Mouse (Mus musculus) stomach, embryonic 14.5 days (tissue): ENCODE measurements around the gene Slc35c2. TPM values are rescaled to one million over a fixed set of nuclear protein-coding genes. Genes with fewer than 3 reads are reported as not detected.

ENCODE experiments used
- ATAC-seq: fragments of 200-750 bp; cut with Nextera tagmentation; 2 replicates; pipeline ENCODE4 v1.8.0; 2017; ENCODE audit warnings: low read depth, moderate TSS enrichment; ENCODE audit not compliant: insufficient number of reproducible peaks, insufficient read depth, low FRiP score
- H3K27ac ChIP-seq: fragments of 300-500 bp; sonication (generic); 2 replicates; pipeline ENCODE4 v1.5.1; 2014; ENCODE audit warnings: mild to moderate bottlenecking, low read length, moderate library complexity, mixed read lengths
- H3K27me3 ChIP-seq: fragments of 300-500 bp; sonication (generic); 2 replicates; pipeline ENCODE4 v1.6.1; 2014; ENCODE audit warnings: low read length, control low read depth, mixed read lengths; ENCODE audit not compliant: control insufficient read depth, insufficient read depth
- H3K36me3 ChIP-seq: fragments of 300-500 bp; sonication (generic); 2 replicates; pipeline ENCODE4 v1.6.1; 2014; ENCODE audit warnings: mild to moderate bottlenecking, control low read depth, low read length, moderate library complexity, mixed read lengths; ENCODE audit not compliant: control insufficient read depth, insufficient read depth
- H3K4me1 ChIP-seq: fragments of 300-500 bp; sonication (generic); 2 replicates; pipeline ENCODE4 v1.6.1; 2014; ENCODE audit warnings: low read length, control low read depth, mixed read lengths; ENCODE audit not compliant: control insufficient read depth, insufficient read depth
- H3K4me2 ChIP-seq: fragments of 300-500 bp; sonication (generic); replicated peaks from 2 replicates; pipeline ENCODE4 v1.6.1; 2014; ENCODE audit warnings: low read depth, low read length, control low read depth
- H3K4me3 ChIP-seq: fragments of 300-500 bp; sonication (generic); 2 replicates; pipeline ENCODE4 v1.5.1; 2014; ENCODE audit warnings: low read depth, low read length, control low read depth
- H3K9ac ChIP-seq: fragments of 300-500 bp; sonication (generic); replicated peaks from 2 replicates; pipeline ENCODE4 v1.6.1; 2014; ENCODE audit warnings: low read depth, mild to moderate bottlenecking, control low read depth, low read length, moderate library complexity, mixed read lengths
- H3K9me3 ChIP-seq: fragments of 300-500 bp; sonication (generic); 2 replicates; pipeline ENCODE4 v1.6.1; 2016; ENCODE audit warnings: low read depth, low read length, control low read depth; ENCODE audit not compliant: control insufficient read depth
- WGBS: fragments of 180-500 bp; shearing (Covaris S2); extraction: QIAGEN DNeasy Blood & Tissue Kit; methylation state at CpG from one replicate; pipeline ENCODE4 v1.1.7; 2014; 5-methylcytosine and 5-hydroxymethylcytosine counted together
- polyA plus RNA-seq: library from polyadenylated mRNA; unstranded; fragments of >200 nt; fragmentation: Nextera tagmentation; extraction: Ambion mirVana; gene quantifications from 2 replicates; pipeline ENCODE4 v1.2.1, GENCODE M21; 2014

Gene Slc35c2
- polyA plus RNA-seq, 1 experiment from 2014 or later: 42.5 TPM

DNA sequence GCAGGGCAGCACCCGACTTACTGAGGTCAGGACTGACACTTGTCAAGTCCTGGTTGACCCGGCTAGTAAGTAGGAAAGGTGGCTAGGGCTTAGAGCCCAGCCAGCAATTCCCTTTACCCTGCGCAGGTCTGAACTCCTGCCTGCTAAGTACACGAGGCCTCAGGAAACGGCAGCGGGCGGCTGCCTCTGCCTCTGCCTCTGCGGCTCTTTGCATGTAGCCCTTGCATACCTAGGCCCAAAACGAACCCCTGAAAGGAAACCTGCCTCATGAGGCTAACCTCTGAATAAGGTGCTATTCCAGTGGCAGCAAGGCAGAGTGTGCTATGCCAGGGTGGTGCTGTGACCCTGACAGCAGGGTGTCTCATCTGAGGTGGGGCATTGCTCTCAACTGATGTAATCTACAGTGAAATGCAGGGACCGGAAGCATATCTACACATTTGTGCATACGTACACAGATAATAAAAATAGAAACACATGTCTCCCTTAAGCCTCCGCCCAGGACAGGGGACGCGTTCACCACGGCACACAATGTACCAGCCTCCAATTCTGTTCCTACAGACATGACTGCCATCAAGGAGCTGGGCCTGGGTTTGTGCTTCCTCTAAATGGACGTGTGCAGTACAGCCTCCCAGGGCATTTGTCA lies 30.1 kb upstream of the Slc35c2 start:
- Histone ChIP-seq H3K4me2 (no peak overlapping the region), H3K9me3 (no peaks in the 10 kb centered on the region), H3K9ac (no peak overlapping the region), H3K4me3 (no peak overlapping the region), H3K27me3 (no peaks in the 10 kb centered on the region), H3K36me3 (peaks cover 30% of the 10 kb centered on the region), H3K27ac (peak overlapping the region; percentile 52; the same call in 1 of the 2 replicates), H3K4me1 (peaks cover 43% of the 10 kb centered on the region)
- WGBS: 40% methylated on average over 16 of the region's 16 CpGs
- ATAC-seq: no peak

DNA sequence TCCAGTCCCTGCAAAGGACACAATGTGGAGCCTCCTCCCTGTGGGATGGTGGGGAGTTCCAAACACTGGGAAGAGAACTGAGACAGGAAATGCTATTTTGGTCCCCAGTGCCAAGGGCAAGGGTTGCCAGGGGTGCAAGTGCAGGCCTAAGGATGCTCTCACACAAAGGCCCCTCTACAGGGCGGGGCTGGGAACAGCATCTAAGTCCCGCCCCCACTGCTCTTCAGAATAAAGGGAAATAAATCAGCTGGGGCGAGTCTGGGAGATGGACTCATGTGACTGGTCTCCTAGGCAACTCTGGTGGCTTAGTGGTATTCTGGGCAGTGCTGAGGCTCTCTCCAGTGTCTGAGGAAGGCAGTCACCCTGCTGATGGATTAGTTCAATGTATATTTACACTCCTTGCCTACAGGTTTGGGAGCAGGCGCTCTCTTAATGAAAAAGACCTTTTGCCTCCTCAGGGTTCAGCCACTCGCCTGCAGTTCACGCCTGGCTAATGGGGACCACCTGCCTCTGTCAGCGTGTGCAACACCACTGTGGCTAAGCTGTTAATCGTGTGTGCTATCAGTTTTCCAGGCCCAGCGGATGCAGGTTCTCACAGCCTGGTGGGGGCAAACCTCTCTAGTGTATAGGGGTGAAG lies 29.3 kb upstream of the Slc35c2 start:
- H3K4me2 ChIP-seq: no peak overlapping the region

DNA sequence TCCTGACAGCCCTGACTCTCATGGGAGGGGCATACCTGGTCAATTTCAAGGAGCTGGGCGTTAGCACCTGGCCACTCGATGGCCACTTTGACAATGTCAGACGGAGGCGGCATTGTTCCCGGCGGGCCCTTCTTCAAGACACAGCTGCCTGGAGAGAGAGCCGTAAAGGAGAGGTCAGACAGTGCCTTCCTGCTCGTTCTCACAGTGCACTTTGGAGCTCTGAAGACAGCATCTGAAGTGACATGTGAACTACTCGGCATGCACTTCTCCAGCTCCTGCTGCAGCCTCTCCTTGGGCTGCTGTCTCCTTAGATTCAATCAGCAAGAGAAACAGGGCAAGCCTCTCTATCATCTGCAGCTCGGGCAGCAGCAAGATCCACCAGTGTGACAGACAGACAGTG lies 28.5 kb upstream of the Slc35c2 start:
- no peak for ATAC-seq
- Histone ChIP-seq H3K27ac (peak overlapping the region; percentile 21; the same call in 1 of the 2 replicates), H3K27me3 (no peaks in the 10 kb centered on the region), H3K4me3 (no peak overlapping the region), H3K9ac (no peak overlapping the region), H3K4me2 (no peak overlapping the region), H3K4me1 (peaks cover 38% of the 10 kb centered on the region), H3K36me3 (peaks cover 39% of the 10 kb centered on the region), H3K9me3 (no peaks in the 10 kb centered on the region)
- 47% methylated on average over 10 of the region's 10 CpGs for WGBS

More for the DNA sequence above, 29.3 kb upstream of the Slc35c2 start:
- Histone ChIP-seq H3K27me3 (no peaks in the 10 kb centered on the region), H3K4me3 (no peak overlapping the region), H3K9me3 (no peaks in the 10 kb centered on the region), H3K4me1 (peaks cover 43% of the 10 kb centered on the region), H3K27ac (peak overlapping the region; percentile 52; the same call in 1 of the 2 replicates), H3K9ac (no peak overlapping the region), H3K36me3 (peaks cover 36% of the 10 kb centered on the region)
- WGBS: 11% methylated on average over 9 of the region's 9 CpGs
- peak; percentile 69; the same call in 1 of the 2 replicates for ATAC-seq

DNA sequence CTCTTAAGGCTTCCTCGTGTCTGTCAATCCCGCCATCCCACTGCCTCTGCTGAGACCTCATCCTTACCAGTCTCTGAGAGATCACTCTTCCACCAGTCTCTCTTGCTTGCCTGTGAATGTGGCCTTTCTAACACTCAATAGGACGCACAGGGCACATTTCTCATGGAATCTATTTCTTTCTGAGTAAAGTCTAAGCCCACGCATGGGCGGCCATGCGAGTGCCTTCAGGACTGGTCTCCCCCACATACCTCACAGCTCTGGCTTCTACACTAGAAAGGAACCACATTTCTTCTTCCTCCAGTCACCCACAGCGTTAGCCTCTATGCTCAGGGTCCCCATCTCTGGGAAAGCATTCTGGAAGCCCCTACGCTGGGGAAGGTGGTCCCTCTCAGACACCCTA lies 26.5 kb upstream of the Slc35c2 start:
- WGBS: 85% methylated on average over 8 of the region's 8 CpGs

GRCm38 (mm10) chr2:165312381-165312780 lies 24.7 kb upstream of the Slc35c2 start:
- H3K9ac ChIP-seq: no peak overlapping the region
- WGBS: 75% methylated on average over 7 of the region's 7 CpGs
- no peak for ATAC-seq
- H3K27me3 ChIP-seq: no peaks in the 10 kb centered on the region
- no peak overlapping the region for H3K4me2 ChIP-seq
- no peaks in the 10 kb centered on the region for H3K9me3 ChIP-seq
- H3K4me3 ChIP-seq: no peak overlapping the region
- peaks cover 48% of the 10 kb centered on the region for H3K36me3 ChIP-seq
- no peak overlapping the region for H3K27ac ChIP-seq
- peaks cover 12% of the 10 kb centered on the region for H3K4me1 ChIP-seq

More for the DNA sequence above, 26.5 kb upstream of the Slc35c2 start:
- Histone ChIP-seq H3K27me3 (no peaks in the 10 kb centered on the region), H3K9me3 (no peaks in the 10 kb centered on the region), H3K36me3 (peaks cover 48% of the 10 kb centered on the region), H3K4me2 (no peak overlapping the region), H3K9ac (no peak overlapping the region), H3K4me1 (peaks cover 27% of the 10 kb centered on the region), H3K4me3 (no peak overlapping the region), H3K27ac (no peak overlapping the region)
- ATAC-seq: no peak

- no peak overlapping the region for H3K27ac ChIP-seq
- H3K36me3 ChIP-seq: peaks cover 53% of the 10 kb centered on the region
- ATAC-seq: no peak
- H3K9me3 ChIP-seq: no peaks in the 10 kb centered on the region
- no peak overlapping the region for H3K4me2 ChIP-seq
- H3K27me3 ChIP-seq: no peaks in the 10 kb centered on the region
- H3K4me1 ChIP-seq: peaks cover 4% of the 10 kb centered on the region; the same call in 1 of the 2 replicates
- no peak overlapping the region for H3K9ac ChIP-seq
- WGBS: 93% methylated on average over 12 of the region's 12 CpGs
- H3K4me3 ChIP-seq: no peak overlapping the region
Observed at GRCm38 (mm10) chr2:165311577-165311976, 23.9 kb upstream of the Slc35c2 start.

DNA sequence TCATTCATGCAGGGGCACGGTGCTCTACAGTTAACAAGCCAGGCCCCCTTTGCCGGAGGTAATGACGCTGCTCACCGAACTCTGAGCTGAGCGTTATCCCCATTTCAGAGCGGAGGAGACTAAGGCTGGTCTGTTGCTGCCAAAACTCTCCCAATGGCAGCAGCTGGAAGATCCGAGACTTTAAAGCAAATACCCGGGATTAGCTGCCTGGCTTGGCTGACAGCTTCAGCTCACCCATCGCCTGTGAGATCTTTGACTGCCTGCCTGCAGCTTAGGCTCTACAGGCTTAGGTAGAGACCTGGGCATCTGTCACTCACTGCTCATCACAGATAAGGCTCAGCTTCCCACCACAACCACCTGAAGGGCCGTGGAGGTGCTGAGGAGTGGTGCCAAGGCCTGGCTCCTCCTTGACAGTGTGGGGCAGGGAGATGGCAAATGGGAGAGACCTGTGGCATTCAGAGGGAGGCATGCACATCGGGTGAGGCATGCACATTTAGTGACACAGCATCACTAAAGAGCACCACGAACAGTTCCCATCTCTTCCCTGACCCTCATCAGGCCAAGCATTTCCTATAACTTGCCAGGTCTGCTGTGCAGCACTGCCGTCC lies 23.3 kb upstream of the Slc35c2 start:
- Histone ChIP-seq H3K27ac (no peak overlapping the region), H3K27me3 (no peaks in the 10 kb centered on the region), H3K4me1 (no peaks in the 10 kb centered on the region), H3K9me3 (no peaks in the 10 kb centered on the region), H3K4me3 (no peak overlapping the region), H3K4me2 (no peak overlapping the region), H3K36me3 (peaks cover 50% of the 10 kb centered on the region), H3K9ac (no peak overlapping the region)
- no peak for ATAC-seq
- 72% methylated on average over 13 of the region's 13 CpGs for WGBS

- H3K9me3 ChIP-seq: peaks cover 4% of the 10 kb centered on the region; the same call in 1 of the 2 replicates
- no peak for ATAC-seq
- H3K4me3 ChIP-seq: no peak overlapping the region
- H3K27ac ChIP-seq: no peak overlapping the region
- no peak overlapping the region for H3K4me2 ChIP-seq
- peaks cover 40% of the 10 kb centered on the region for H3K36me3 ChIP-seq
- WGBS: 83% methylated on average over 6 of the region's 6 CpGs
- no peak overlapping the region for H3K9ac ChIP-seq
- H3K4me1 ChIP-seq: no peaks in the 10 kb centered on the region
- H3K27me3 ChIP-seq: no peaks in the 10 kb centered on the region
Observed at GRCm38 (mm10) chr2:165307801-165308200, 20.1 kb upstream of the Slc35c2 start.
